Mouse (Mus musculus): ENCODE data around the gene Zfp110.
"Not testable (repeated sequence)": the region's sequence is repeated elsewhere in the genome, so short reads cannot be mapped to it uniquely, and the experiment has no call there.

The Zfp110 gene

GRCm38 (mm10) chr7:12834162-12835120 is at the start of gene Zfp110:
Gene Zfp110 (plus strand): TSS chr7:12834761.
- DNase-seq = peak; percentile 84

- DNase-seq = no peak
Measured at GRCm38 (mm10) chr7:12787333-12787732, 47.2 kb upstream of the Zfp110 start.

GRCm38 (mm10) chr7:12788025-12788424 is 46.5 kb upstream of the Zfp110 start:
- DNase-seq = no peak

DNA sequence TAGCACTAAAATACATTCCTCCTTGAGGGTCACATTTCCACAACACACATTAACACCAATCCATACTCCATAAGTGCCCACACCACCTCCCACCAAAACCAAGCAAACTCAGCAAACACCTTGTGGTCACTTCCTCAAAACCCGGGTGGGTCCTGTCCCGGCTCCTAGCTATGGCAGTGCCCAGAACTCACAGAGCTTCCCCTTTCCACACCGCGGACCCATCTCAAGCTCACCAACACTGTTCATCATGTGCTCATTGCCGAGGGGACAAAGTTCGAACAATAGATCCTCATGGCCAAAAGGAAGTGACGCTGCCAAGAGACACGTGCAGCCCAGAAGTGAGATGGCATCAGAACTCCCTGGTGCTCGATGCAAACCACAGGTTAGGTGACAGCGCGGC is 41.9 kb upstream of the Zfp110 start:
- not testable (repeated sequence) for DNase-seq

GRCm38 (mm10) chr7:12797971-12798370 is 36.6 kb upstream of the Zfp110 start:
- DNase-seq = no peak

DNA sequence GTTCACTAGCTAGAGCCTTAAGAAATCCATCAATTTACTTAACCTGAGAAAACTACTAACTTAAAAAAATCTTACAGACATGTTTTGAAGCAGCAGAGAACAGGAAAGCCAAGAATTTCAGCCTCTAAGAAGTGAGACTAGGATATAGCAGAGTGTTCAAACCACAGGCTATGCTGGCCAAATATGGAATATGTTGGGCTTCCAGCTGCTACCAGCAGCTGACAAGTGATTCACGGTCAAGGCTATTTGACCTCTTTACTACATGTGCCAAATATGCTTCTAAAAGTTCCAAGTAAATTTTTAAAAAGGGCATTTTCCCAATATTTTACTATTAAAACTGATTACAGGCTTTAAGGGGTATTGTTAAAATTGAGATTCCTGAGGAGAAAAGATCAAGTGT is 35.0 kb upstream of the Zfp110 start:
- DNase-seq = no peak

- DNase-seq = peak; percentile 79
Measured at GRCm38 (mm10) chr7:12802866-12803726, 31.5 kb upstream of the Zfp110 start, which contains the start of gene Zscan18. Gene Zscan18 (minus strand): TSS chr7:12803635.

DNA sequence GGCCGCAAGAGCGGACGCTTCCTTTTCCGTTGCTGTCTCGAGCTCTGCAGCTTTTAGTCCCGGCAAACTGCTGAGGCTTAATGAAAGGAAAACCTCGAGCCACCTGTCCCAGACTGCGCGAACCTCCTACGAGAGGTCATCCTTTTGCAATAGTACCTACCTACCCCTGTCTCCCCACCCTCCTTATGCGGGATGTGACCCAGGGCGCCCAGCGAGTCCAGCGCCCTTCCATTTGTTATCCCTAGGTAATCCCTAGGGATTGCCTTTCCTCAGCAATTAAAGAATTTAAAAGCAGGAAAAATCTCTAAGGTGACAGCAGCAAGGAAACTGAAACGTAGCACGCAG is 30.9 kb upstream of the Zfp110 start:
- DNase-seq = no peak

GRCm38 (mm10) chr7:12815566-12815965 is 19.0 kb upstream of the Zfp110 start:
- no peak for DNase-seq

- DNase-seq = peak; percentile 95
Measured at GRCm38 (mm10) chr7:12818521-12819295, 15.9 kb upstream of the Zfp110 start, which contains the start of gene Zfp329. Gene Zfp329 (minus strand): TSS chr7:12818858.

DNA sequence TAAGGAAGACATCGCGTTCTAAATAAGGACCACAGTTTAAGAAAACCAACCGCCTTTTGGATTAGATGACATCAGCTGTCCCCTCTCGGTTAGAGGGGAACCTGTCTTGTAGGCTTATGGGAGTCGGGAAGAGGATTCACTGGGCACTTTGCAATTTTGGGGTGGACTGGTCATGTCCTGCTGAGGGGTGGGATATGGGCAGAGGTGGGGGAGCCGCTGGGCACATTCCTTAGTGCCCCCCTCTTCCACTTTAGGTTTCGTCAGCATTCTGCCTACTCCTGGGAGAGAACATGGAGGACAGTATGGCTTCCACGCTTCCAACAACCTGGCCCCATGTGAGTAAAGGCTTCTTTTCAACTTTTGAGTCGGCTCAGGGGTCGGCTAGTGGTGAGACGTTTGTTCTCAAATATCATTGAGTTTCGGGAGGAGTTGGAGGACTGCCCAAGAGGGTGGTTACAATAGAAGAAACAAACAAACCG is 671 bp downstream of the Zfp110 start:
- DNase-seq = peak; percentile 16

DNA sequence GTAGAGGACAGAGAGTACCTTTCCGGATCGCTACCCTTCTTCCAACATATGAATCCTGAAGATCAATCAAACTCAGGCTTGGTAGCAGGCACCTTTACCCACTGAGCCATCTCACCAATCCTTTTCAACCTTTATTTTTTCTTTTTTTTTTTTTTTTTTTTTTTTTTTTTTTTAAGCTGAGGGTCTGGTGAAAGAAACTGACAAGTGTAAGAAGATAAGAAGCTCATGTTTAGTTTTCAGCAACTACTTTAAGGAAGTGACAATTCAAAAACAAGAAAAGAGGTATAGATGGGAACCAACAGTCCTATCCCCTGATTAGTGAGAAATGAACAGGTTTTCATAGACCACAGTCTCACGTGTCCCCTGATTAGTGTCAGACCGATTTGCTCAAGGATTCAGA is 1.2 kb downstream of the Zfp110 start:
- no peak for DNase-seq

DNA sequence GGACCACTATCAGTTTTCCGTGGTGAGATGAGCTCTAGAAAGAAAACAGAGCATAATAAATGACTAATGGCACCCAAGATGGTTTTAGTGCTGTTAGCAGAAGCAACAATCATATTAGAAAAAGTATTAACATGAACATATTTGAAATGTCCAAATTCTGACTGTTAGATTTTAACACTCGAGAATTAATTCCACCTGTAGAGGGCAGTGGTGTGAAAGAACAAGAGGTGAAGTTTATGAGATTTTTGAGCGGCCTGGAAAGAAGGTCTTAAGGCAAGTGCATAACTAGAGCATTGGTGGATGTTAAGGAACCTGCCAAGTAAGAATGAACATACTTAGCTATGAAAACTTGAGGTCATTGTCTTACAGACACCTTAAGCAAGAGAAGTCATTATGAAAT is 39.7 kb downstream of the Zfp110 start:
- no peak for DNase-seq

DNA sequence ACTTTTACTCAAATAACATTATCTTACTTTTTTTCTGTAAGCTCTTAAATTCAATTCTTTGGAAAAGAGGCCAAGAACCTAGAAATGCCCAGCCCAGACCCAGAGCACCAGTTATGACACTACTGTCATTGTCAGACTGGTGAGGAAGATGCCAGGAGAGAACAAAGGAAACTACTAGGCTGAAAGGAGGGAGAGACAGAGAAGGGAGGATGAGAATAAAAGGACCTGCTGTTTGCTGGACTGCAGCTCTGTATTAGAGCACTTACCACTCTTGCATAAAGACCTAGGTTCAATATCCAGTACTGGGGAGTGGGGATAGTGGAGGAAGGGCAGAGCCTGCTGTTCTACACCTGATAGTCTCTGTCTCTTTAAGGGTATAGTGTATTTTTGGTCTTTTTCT is 45.5 kb downstream of the Zfp110 start:
- DNase-seq = no peak

DNA sequence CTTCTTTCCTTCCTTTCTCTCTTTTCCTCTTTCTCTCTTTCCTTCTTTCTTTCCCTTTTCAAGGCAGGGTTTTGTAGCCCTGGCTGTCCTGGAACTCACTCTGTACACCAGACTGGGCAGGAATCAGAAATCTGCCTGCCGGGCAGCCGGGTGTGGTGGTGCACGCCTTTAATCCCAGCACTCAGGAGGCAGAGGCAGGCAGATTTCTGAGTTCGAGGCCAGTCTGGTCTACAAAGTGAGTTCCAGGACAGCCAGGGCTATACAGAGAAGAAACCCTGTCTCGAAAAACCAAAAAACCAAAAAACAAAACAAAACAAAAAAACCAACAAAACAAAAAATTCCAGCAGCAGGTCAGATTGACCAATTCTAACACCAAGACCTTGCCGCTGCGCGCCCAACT is 45.9 kb downstream of the Zfp110 start:
- not testable (repeated sequence) for DNase-seq

- DNase-seq = peak; percentile 90
Measured at GRCm38 (mm10) chr7:12880911-12881660, 46.5 kb downstream of the Zfp110 start, which contains the start of gene Zfp128. Gene Zfp128 (plus strand): TSS chr7:12881177.

GRCm38 (mm10) chr7:12886563-12887266 is 52.2 kb downstream of the Zfp110 start:
- no peak for DNase-seq

GRCm38 (mm10) chr7:12887585-12887984 is 53.0 kb downstream of the Zfp110 start:
- DNase-seq = no peak

DNA sequence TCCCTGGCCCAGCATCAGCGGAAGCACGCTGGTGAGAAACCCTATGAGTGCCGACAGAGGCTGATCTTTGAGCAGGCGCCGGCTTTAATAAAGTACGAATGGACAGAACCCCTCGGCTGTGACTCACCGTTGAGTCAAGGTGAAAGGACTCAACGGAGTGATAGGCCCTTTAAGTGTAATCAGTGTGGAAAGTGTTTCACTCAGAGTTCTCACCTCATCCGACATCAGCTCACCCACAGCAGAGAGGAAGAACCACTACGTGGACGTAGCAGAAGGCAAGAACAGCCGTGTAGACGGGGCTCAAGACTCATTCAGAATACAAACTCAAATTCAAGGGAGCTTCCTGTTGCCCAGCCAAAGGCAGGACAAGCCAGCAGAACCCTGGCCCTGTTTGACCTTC is 56.4 kb downstream of the Zfp110 start:
- no peak for DNase-seq

- no peak for DNase-seq
Measured at GRCm38 (mm10) chr7:12891334-12891733, 56.8 kb downstream of the Zfp110 start.
